Mouse (Mus musculus) urinary bladder, postnatal 25 days (tissue): Measurements from ENCODE around the gene Grm7.

Source experiments
- DNase-seq: peaks from one replicate; pipeline ENCODE4 v3.0.0; 2022; ENCODE audit warnings: low spot score

Gene Grm7

DNA sequence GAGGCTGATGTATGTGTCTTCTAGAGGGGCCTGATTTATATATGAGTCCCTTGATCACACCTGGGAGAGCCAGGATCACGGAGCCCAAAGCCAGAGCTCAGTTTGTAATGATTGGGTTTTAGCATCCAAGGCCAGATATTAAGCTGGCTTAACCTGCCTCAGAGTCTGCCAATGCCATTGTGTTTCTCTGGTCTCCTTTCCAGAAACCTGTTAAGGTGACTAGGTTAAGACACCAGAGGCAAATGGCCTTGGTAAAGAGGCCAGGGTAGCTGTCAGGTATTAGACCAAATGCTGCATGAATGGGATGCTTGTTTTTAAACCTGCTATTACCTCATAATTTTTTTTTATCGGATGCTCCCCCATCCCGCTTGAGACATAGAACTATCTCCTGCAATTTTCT, 722.7 kb downstream of the Grm7 start:
- DNase-seq, result no peak

- no peak for DNase-seq
Observed at GRCm38 (mm10) chr6:111368551-111368950, 723.2 kb downstream of the Grm7 start.

DNA sequence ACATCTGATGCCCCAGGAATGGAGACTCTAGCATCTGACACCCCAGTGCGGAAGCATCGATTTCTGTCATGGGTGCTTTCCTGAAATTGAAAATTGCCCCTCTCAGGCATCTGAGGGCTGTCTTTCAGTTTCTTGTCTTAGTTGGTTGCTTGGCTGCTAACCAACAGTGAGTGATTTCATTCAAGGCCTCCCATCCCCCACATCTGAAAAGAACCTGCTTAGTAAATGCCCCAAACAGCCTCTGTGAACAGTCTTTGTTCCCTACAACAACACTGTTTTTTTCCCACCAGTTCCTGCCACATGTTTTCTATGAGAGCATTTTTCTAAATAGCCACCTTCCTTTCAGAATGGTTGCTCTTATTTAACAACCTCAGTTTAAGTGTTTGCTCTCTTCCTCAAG, 723.6 kb downstream of the Grm7 start:
- DNase-seq, result no peak

- no peak for DNase-seq
Observed at GRCm38 (mm10) chr6:111371581-111372349, 726.4 kb downstream of the Grm7 start.

GRCm38 (mm10) chr6:111372626-111373380, 727.4 kb downstream of the Grm7 start:
- DNase-seq, result no peak

GRCm38 (mm10) chr6:111380710-111381109, 735.3 kb downstream of the Grm7 start:
- DNase-seq, result no peak

DNA sequence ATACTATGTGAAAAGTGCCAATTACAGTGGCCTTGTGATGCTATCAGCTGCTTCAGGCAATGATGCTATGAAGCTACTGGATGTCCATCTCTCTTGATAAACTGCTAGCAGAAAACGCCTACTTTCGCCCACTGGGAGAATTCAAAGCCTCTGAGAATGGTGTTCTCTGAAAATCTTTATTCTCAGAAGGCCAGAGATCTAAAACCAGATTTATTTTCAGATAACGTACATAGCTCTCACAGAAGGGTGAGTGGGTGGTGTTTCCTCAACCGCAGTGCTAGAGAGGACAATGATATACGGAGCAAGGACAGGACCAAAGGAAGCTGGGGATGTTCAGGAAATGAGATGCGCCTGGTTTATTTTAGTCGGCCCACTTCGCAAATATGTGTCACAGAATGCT, 763.4 kb downstream of the Grm7 start:
- no peak for DNase-seq

GRCm38 (mm10) chr6:111424737-111425136, 779.4 kb downstream of the Grm7 start:
- DNase-seq, result no peak

GRCm38 (mm10) chr6:111446228-111446627, 800.8 kb downstream of the Grm7 start:
- no peak for DNase-seq

DNA sequence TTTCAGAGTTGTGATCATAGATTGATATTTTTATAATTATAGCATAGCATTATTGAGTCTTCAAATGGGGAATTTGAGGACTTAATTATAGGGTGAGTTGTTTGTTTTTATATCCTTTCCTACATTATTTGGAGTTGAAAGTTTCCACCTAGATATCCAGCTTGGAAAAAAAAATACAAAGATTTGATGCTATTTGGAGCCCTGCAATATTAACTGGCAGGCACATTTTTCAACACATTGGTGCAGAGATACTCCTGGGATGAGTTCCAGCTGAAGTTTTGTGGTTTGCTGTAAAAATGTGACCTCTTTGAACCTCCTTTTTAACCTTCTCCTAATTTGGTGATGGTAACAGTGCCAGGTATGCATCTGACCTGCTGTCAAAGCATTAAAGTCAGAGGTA, 802.5 kb downstream of the Grm7 start:
- no peak for DNase-seq

DNA sequence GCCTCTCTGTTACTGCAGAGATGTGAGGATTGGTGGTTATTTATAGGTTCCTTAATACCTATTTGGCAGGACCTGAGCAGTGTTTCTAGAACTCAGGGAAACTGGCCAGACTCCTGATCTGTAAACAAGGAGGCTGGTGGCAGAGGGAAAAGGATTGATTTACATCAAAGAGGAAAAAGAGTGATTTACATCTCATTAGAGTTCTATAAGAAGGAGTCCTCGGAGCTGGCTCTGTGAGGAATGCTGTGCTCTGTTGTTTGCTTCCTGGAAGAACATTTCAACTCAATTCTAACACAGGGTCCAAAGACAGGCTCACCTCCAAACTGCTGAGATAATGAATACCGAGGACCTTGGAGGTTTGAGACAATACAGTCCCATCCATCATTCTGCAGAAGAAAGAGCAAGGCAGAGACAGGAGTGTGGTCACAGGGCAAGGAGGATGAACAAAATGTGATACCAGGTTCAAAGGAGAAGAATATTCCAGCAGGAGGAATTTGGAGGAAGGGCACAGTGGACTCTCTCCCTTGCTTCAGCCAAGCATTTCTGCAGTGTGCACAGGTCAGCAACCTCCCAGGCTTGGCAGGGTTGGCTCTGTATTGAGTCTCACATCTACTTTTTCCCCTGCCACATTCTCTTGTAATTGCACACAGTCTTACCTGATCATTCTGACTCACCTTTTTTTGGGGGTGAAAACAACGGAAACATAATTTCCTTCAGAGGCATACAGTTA, 803.8 kb downstream of the Grm7 start:
- DNase-seq, result no peak

DNA sequence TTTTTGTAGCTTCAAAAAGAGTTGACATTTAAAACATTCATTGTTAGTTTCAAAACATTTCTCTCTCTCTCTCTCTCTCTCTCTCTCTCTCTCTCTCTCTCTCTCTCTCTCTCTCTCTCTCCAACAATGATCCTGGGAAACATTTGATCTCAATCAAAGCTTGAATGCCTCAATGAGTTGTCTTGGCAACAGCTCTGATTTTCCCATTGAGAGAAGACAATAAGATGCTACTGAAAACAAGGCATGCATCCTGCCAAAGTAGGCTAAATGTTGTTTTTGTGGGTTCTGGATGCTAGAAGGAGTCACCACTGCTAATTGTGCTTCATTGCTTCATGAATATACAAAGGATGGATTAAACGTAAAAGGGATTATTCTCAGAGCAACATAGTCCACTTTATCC, 836.5 kb downstream of the Grm7 start:
- no peak for DNase-seq

DNA sequence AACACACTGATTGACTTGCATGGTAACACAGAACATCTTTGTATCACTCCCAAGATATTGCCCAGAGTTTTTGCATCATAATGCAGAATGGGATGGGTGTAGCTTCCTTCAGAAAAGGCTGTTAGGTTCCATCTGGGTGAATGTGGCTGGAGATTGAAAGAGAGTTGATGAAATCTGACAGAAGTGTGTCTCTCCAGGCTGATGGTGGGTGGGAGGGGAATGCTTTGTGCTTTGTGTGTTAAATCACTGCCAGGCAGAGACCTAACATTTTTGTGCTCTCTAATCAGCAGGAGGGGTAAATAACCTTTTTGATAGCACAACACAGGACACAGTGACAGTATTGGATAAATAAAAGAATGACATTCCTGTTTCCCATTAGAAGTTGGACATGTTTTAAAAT, 840.7 kb downstream of the Grm7 start:
- no peak for DNase-seq

DNA sequence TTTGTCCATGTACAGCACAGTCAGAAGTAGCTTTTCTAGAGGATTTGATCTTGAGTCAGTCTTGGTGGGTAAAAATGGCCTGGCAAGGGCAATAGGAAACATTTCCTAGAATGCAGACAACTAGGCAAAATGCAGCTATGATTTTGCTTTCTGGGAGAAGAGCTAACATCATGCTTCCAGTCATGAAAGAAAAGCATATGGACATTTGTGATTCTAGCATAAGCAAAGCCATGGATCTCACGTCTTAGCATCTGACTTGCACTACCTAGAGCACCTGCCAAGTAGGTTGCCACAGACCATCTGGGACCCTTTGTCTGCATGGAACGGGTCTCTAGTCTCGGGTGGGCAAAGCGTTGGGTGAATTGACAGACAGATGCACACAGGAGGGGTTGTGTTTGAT, 842.2 kb downstream of the Grm7 start:
- no peak for DNase-seq

GRCm38 (mm10) chr6:111492166-111492565, 846.8 kb downstream of the Grm7 start:
- no peak for DNase-seq

DNA sequence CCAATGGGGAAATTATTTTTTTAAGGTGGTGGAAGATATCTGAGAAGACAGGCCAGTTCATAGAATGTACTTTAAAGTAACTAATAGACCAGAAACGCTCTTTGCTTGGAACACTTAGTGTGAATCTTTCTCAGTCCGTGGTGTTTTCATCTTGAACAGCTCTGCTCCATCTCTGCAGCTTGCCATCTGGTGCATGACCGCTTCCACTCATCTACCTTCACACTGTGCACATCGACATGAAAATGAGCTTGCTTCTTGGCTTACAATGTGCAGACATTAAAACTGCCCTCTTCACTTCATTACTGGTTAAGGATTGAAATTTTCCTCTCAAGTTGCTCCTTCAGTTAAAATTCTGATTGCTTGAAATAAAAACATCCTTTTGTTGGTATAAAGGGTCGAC, 854.2 kb downstream of the Grm7 start:
- DNase-seq, result no peak

GRCm38 (mm10) chr6:111510768-111511459, 865.5 kb downstream of the Grm7 start:
- no peak for DNase-seq

DNA sequence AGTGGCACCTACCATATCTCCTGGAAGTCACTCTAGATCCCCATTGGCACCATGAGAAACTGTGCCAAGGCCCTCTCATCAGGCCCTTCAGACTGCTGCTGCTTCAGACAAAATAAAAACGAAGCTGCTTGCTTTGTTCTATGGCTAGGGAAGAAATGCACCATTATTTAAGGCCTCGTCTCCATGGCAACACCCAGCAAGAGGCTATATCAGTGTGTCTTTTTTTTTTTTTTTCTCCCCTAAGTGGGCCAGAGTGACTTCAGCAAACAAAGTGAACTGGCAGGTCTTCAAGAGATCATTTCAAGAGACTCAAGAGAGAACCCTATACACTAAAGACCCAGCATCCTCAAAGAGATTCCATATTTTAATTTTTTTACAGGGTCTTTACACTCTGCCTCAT, 867.0 kb downstream of the Grm7 start:
- DNase-seq, result no peak

GRCm38 (mm10) chr6:111521229-111521628, 875.8 kb downstream of the Grm7 start:
- no peak for DNase-seq

- DNase-seq, result no peak
Observed at GRCm38 (mm10) chr6:111522122-111522521, 876.7 kb downstream of the Grm7 start.

DNA sequence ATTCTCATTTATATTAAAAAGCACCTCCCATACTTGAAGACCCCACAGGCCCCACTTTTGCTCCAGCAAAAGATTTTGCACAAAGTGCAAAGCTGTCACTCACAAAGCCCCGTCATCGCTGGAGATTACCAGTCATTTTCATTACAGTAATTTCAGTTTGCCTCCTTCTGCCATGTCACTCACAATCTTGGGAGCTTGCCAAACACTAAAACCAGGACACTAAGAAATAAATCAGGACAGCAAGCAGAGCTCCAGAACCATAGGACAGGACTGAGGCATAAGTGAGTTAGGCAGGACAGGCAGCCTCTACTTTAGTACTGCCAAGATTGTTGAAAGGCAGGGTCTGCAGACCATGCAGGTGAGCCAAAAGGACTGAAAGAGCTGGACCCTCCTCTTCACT, 884.6 kb downstream of the Grm7 start:
- DNase-seq, result no peak

- no peak for DNase-seq
Observed at GRCm38 (mm10) chr6:111558588-111558987, 913.2 kb downstream of the Grm7 start.
